ENCODE assay signal across 20 mouse cellular contexts in genomic region chr15:77848415-77849038, GRCm38 (mm10). TPM values are rescaled to one million over a fixed set of nuclear protein-coding genes. Genes with fewer than 3 reads are reported as not detected.
DNase-seq lines count a peak whose midpoint lies in the region; ATAC-seq and TF ChIP-seq lines count a peak whose summit lies in the region.
"Had no signal": no experiment of that assay in that cellular context is flagged by ENCODE, and none has a peak within 500 bp of the region (broad histone marks: within the 10 kb centered on the region; RNA-seq: fewer than 3 reads in every experiment).

No protein-coding gene starts in this region.

- H3K9ac ChIP-seq in embryonic facial prominence, embryonic 15.5 days = no peak overlapping the region
- H3K9ac ChIP-seq in liver, postnatal 0 days (replicated peaks) = no peak overlapping the region
- H3K9ac ChIP-seq: embryonic facial prominence, embryonic 13.5 days; forebrain, embryonic 12.5 days; hindbrain, embryonic 13.5 days; midbrain, embryonic 15.5 days had no signal

- H3K4me3 ChIP-seq in embryonic facial prominence, embryonic 15.5 days (replicated peaks) = no peak overlapping the region
- no peak overlapping the region for H3K4me3 ChIP-seq in embryonic facial prominence, embryonic 10.5 days
- no peak overlapping the region for H3K4me3 ChIP-seq in liver, postnatal 0 days (ENCODE audit: low read depth, low read length)
- no peak overlapping the region for H3K4me3 ChIP-seq in thymus, adult 2 months (ENCODE audit: control insufficient read depth, insufficient read depth, low read length)
- no peak overlapping the region for H3K4me3 ChIP-seq in small intestine, adult 2 months (ENCODE audit: low read depth, low read length)
- H3K4me3 ChIP-seq: embryonic facial prominence, embryonic 13.5 days; forebrain, embryonic 12.5 days; heart, adult 2 months; hindbrain, embryonic 13.5 days; midbrain, embryonic 15.5 days had no signal

- H3K27ac ChIP-seq in embryonic facial prominence, embryonic 15.5 days (replicated peaks) = peak overlapping the region; percentile 34; the same call in 1 of the 2 replicates
- no peak overlapping the region; the same call in 1 of the 2 replicates for H3K27ac ChIP-seq in embryonic facial prominence, embryonic 10.5 days (replicated peaks)
- peak overlapping the region; percentile 65 for H3K27ac ChIP-seq in liver, postnatal 0 days (ENCODE audit: low read depth)
- H3K27ac ChIP-seq in thymus, adult 2 months (ENCODE audit: control insufficient read depth, insufficient read depth, low read length) = peak overlapping the region; percentile 65; the same call in 1 of the 2 replicates
- peak overlapping the region; percentile 60; the same call in 1 of the 2 replicates for H3K27ac ChIP-seq in small intestine, adult 2 months (ENCODE audit: insufficient read depth, low read depth, low read length)
- H3K27ac ChIP-seq: embryonic facial prominence, embryonic 13.5 days; forebrain, embryonic 12.5 days; heart, adult 2 months; hindbrain, embryonic 13.5 days; midbrain, embryonic 15.5 days had no signal

- no peak for DNase-seq in embryonic facial prominence, embryonic 10.5 days (ENCODE audit: low spot score)
- DNase-seq in liver, postnatal 0 days = no peak
- DNase-seq in liver = no peak
- no peak for DNase-seq in thymus, adult 2 months
- DNase-seq in thymus, postnatal 10 days (ENCODE audit: low spot score in 2 of 2) = no peak
- DNase-seq in kidney, postnatal 36 days = no peak
- DNase-seq: adrenal gland, postnatal 36 days; cerebellum, adult 9-10 months; gastrocnemius, postnatal 14 days; heart, adult 2 months; heart, postnatal 10 days; kidney, adult 11 months; kidney, postnatal 10 days had no signal

- no peak for TF ChIP-seq EP300 in liver, postnatal 0 days (IDR thresholded peaks at IDR 0.05; ENCODE audit: low read depth)

- TF ChIP-seq CTCF in liver, postnatal 0 days (IDR thresholded peaks at IDR 0.05; ENCODE audit: low read depth) = no peak
- no peak for TF ChIP-seq CTCF in thymus, adult 2 months (IDR thresholded peaks at IDR 0.05; ENCODE audit: borderline replicate concordance, control insufficient read depth, extremely low read depth, insufficient read depth, low read length, poor library complexity)
- TF ChIP-seq CTCF in small intestine, adult 2 months (IDR thresholded peaks at IDR 0.05; ENCODE audit: extremely low read depth, insufficient read length, insufficient replicate concordance, low read depth, low read length) = no peak

- ATAC-seq in embryonic facial prominence, embryonic 15.5 days (ENCODE audit: insufficient number of reproducible peaks, low FRiP score, low TSS enrichment, low read depth) = no peak
- ATAC-seq in liver, postnatal 0 days = no peak
- ATAC-seq: midbrain, embryonic 15.5 days had no signal

- no peaks in the 10 kb centered on the region for H3K27me3 ChIP-seq in embryonic facial prominence, embryonic 15.5 days
- no peaks in the 10 kb centered on the region for H3K27me3 ChIP-seq in embryonic facial prominence, embryonic 10.5 days (replicated peaks; ENCODE audit: low read depth, poor library complexity, severe bottlenecking)
- H3K27me3 ChIP-seq in liver, postnatal 0 days (ENCODE audit: insufficient read depth, low read length) = no peaks in the 10 kb centered on the region
- H3K27me3 ChIP-seq in thymus, adult 2 months (ENCODE audit: control insufficient read depth, insufficient read depth, low read length) = no peaks in the 10 kb centered on the region
- no peaks in the 10 kb centered on the region for H3K27me3 ChIP-seq in small intestine, adult 2 months (ENCODE audit: control insufficient read depth, insufficient read depth, low read length)
- H3K27me3 ChIP-seq: embryonic facial prominence, embryonic 13.5 days; forebrain, embryonic 12.5 days; hindbrain, embryonic 13.5 days; midbrain, embryonic 15.5 days had no signal

- TF ChIP-seq POLR2A in thymus, adult 2 months (IDR thresholded peaks at IDR 0.05; ENCODE audit: control insufficient read depth, extremely low read depth, insufficient read depth, low read length, poor library complexity) = no peak
- TF ChIP-seq POLR2A in small intestine, adult 2 months (IDR thresholded peaks at IDR 0.05; ENCODE audit: low read depth, low read length) = no peak

- no peaks in the 10 kb centered on the region for H3K36me3 ChIP-seq in embryonic facial prominence, embryonic 15.5 days
- no peaks in the 10 kb centered on the region for H3K36me3 ChIP-seq in embryonic facial prominence, embryonic 10.5 days (replicated peaks)
- H3K36me3 ChIP-seq in liver, postnatal 0 days (replicated peaks; ENCODE audit: insufficient read depth, low read length) = no peaks in the 10 kb centered on the region
- H3K36me3 ChIP-seq in thymus, adult 2 months (ENCODE audit: control insufficient read depth, insufficient read depth, low read length) = no peaks in the 10 kb centered on the region
- no peaks in the 10 kb centered on the region for H3K36me3 ChIP-seq in small intestine, adult 2 months (ENCODE audit: control insufficient read depth, insufficient read depth, low read length)
- H3K36me3 ChIP-seq: embryonic facial prominence, embryonic 13.5 days; forebrain, embryonic 12.5 days; hindbrain, embryonic 13.5 days; midbrain, embryonic 15.5 days had no signal

- H3K4me2 ChIP-seq in embryonic facial prominence, embryonic 15.5 days (replicated peaks) = no peak overlapping the region
- H3K4me2 ChIP-seq in liver, postnatal 0 days (ENCODE audit: low read depth, low read length) = no peak overlapping the region
- H3K4me2 ChIP-seq: embryonic facial prominence, embryonic 13.5 days; forebrain, embryonic 12.5 days; hindbrain, embryonic 13.5 days; liver, embryonic 11.5 days; midbrain, embryonic 15.5 days had no signal

- WGBS in embryonic facial prominence, embryonic 15.5 days = 81% methylated on average over 16 of the region's 16 CpGs
- 91% methylated on average over 16 of the region's 16 CpGs for WGBS in embryonic facial prominence, embryonic 10.5 days
- WGBS in liver, postnatal 0 days (ENCODE audit: insufficient replicate concordance) = 85% methylated on average over 16 of the region's 16 CpGs
- 95% methylated on average over 16 of the region's 16 CpGs for WGBS in thymus, adult 2 months
- WGBS in small intestine, adult 2 months = 89% methylated on average over 16 of the region's 16 CpGs

- H3K4me1 ChIP-seq in embryonic facial prominence, embryonic 15.5 days = no peaks in the 10 kb centered on the region; the same call in 1 of the 2 replicates
- H3K4me1 ChIP-seq in embryonic facial prominence, embryonic 10.5 days = peaks cover 19% of the 10 kb centered on the region
- H3K4me1 ChIP-seq in liver, postnatal 0 days (ENCODE audit: insufficient read depth) = peaks cover 22% of the 10 kb centered on the region
- peaks cover 42% of the 10 kb centered on the region for H3K4me1 ChIP-seq in thymus, adult 2 months (replicated peaks; ENCODE audit: control insufficient read depth, insufficient read depth, low read length)
- peaks cover 19% of the 10 kb centered on the region; the same call in 1 of the 2 replicates for H3K4me1 ChIP-seq in small intestine, adult 2 months (ENCODE audit: control insufficient read depth, insufficient read depth, insufficient read length, low read length)
- H3K4me1 ChIP-seq: embryonic facial prominence, embryonic 13.5 days; forebrain, embryonic 12.5 days; hindbrain, embryonic 13.5 days; midbrain, embryonic 15.5 days had no signal

- H3K9me3 ChIP-seq in embryonic facial prominence, embryonic 15.5 days (replicated peaks) = no peaks in the 10 kb centered on the region
- H3K9me3 ChIP-seq in embryonic facial prominence, embryonic 10.5 days = no peaks in the 10 kb centered on the region
- no peaks in the 10 kb centered on the region for H3K9me3 ChIP-seq in liver, postnatal 0 days (ENCODE audit: low read length)
- H3K9me3 ChIP-seq: embryonic facial prominence, embryonic 13.5 days; forebrain, embryonic 12.5 days; hindbrain, embryonic 13.5 days; midbrain, embryonic 15.5 days had no signal

RNA-seq across cellular contexts. Expression of gene Myh9, which starts 6.6 kb away (rescaled TPM):
- 41.1 and 41.7 TPM in 2 replicates for polyA plus RNA-seq in embryonic facial prominence, embryonic 15.5 days (2015; fragmentation: Nextera tagmentation; extraction: Ambion mirVana)
- 45.7 and 46.9 TPM in 2 replicates for polyA plus RNA-seq in embryonic facial prominence, embryonic 10.5 days (2016; fragmentation: Nextera tagmentation; extraction: Ambion mirVana)
- polyA plus RNA-seq in liver, postnatal 0 days (2015; fragmentation: Nextera tagmentation; extraction: Ambion mirVana) = 17.7 and 22.4 TPM in 2 replicates
- polyA plus RNA-seq in thymus, adult 2 months (2012; rRNA removed) = 167 and 193 TPM in 2 replicates
- polyA plus RNA-seq in small intestine, adult 2 months (2012; rRNA removed) = 44.8 and 89.4 TPM in 2 replicates
